Mouse (Mus musculus) thymus, adult 2 months (tissue): Measurements from ENCODE around the gene Pacs2.

Source experiments
- CTCF ChIP-seq: fragments of 200-500 bp; IDR thresholded peaks from 2 replicates; pipeline ENCODE4 v1.5.1; 2012; ENCODE audit warnings: mild to moderate bottlenecking, control low read depth, low read length, moderate library complexity, borderline replicate concordance; ENCODE audit not compliant: control insufficient read depth, poor library complexity, insufficient read depth; ENCODE audit errors: extremely low read depth
- POLR2A ChIP-seq: fragments of 200-500 bp; IDR thresholded peaks from 2 replicates; pipeline ENCODE4 v1.6.1; 2012; ENCODE audit warnings: mild to moderate bottlenecking, low read length, control low read depth, moderate library complexity; ENCODE audit not compliant: control insufficient read depth, poor library complexity, insufficient read depth; ENCODE audit errors: extremely low read depth

DNA sequence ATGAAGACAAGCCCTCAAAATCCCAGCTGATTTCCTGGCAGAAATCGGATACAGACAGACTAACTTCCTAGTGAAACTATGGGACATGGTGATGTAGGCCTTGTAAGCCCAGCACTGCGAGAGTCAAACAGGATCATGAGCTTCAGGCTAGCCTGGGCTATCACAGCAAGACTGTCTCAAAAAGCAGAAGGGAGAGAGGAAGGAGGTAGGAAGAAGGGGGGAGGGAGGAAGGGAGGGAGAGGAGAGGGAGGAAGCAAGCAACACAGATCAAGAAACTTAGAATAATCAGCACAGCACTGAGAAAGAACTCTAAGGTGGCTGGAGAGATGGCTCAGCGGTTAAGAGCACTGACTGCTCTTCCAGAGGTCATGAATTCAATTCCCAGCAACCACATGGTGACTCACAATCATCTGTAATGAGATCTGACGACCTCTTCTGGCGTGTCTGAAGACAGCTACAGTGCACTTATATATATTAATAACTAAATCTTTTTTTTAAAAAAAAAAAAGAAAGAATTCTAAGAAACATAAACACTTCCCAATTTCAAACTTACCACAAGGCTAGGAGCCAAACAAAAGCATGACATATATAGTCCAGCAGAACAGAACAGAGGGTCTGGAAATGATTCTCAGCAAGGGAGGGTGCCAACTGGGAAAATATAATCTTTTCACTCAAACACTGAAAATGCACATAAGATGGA lies 23.5 kb upstream of the Pacs2 start:
- TF ChIP-seq POLR2A (no peak), CTCF (no peak)
